Comparison of ENCODE assay signal across 19 mouse cellular contexts in the genomic region with DNA sequence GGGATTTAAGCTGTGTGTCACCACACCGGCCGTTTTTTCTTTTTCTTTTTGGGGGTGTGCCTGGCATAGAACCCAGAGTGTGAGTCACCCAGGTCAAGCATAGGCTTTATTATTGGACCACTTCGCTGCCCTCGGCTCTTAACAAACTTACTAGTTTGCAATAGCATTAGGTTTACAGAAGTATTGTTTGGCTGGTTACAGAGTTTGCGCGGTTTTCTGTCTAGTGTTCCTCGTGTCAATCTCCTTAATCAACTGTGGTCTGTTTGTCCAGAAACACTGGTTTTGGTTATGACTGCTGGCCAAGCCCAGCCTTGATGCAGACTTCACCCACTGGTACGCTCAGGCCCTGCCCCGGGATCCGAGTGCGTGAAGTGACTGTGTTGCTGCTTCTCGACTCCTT. TPM values are rescaled to one million over a fixed set of nuclear protein-coding genes. Genes with fewer than 3 reads are reported as not detected.
DNase-seq lines count a peak whose midpoint lies in the region; ATAC-seq lines count a peak whose summit lies in the region.
"Had no signal": no experiment of that assay in that cellular context is flagged by ENCODE, and none has a peak within 500 bp of the region (broad histone marks: within the 10 kb centered on the region; RNA-seq: fewer than 3 reads in every experiment).

No protein-coding gene starts in this region.

- peaks cover 8% of the 10 kb centered on the region; the same call in 1 of the 2 replicates for H3K9me3 ChIP-seq in kidney, embryonic 15.5 days (replicated peaks)
- H3K9me3 ChIP-seq in embryonic facial prominence, embryonic 10.5 days, result peaks cover 11% of the 10 kb centered on the region
- H3K9me3 ChIP-seq: neural tube, embryonic 15.5 days had no signal

- DNase-seq in kidney, adult 8-10 months, result no peak
- DNase-seq in 3T3-L1 (ENCODE audit: low read depth, low spot score), result peak; percentile 64
- DNase-seq in embryonic facial prominence, embryonic 10.5 days (ENCODE audit: low spot score), result no peak
- no peak for DNase-seq in heart, postnatal 10 days
- DNase-seq in cerebellum, adult 11 months, result no peak
- DNase-seq: cerebellum, adult 9-11 months; embryo, embryonic 11 days; kidney, adult 18-20 months; liver, postnatal 0 days; right cerebral cortex, postnatal 4 days; thymus, postnatal 25 days had no signal

- no peak overlapping the region for H3K4me2 ChIP-seq in kidney, embryonic 15.5 days
- H3K4me2 ChIP-seq: heart, embryonic 13.5 days; midbrain, embryonic 11.5 days; neural tube, embryonic 15.5 days had no signal

- 88% methylated on average over 12 of the region's 12 CpGs for WGBS in kidney, embryonic 15.5 days
- 90% methylated on average over 12 of the region's 12 CpGs for WGBS in embryonic facial prominence, embryonic 10.5 days

- no peaks in the 10 kb centered on the region for H3K36me3 ChIP-seq in kidney, embryonic 15.5 days
- H3K36me3 ChIP-seq in embryonic facial prominence, embryonic 10.5 days (replicated peaks), result peaks cover 3% of the 10 kb centered on the region; the same call in 1 of the 2 replicates
- H3K36me3 ChIP-seq: heart, embryonic 13.5 days; neural tube, embryonic 15.5 days had no signal

- H3K27ac ChIP-seq in kidney, embryonic 15.5 days, result peak overlapping the region; percentile 75; the same call in 1 of the 2 replicates
- 0 out of 2 replicates have a peak overlapping the region, but pooled peaks have one; percentile 44 for H3K27ac ChIP-seq in embryonic facial prominence, embryonic 10.5 days (replicated peaks)
- H3K27ac ChIP-seq: heart, embryonic 13.5 days; left cerebral cortex, adult 2 months; neural tube, embryonic 15.5 days had no signal

- H3K9ac ChIP-seq in kidney, embryonic 15.5 days, result no peak overlapping the region
- H3K9ac ChIP-seq: heart, embryonic 13.5 days; liver, postnatal 0 days; neural tube, embryonic 15.5 days had no signal

- intact Hi-C loops in heart, postnatal 10 days (cut with DNase I), result no loop called here

- peaks cover 31% of the 10 kb centered on the region for H3K4me1 ChIP-seq in kidney, embryonic 15.5 days
- H3K4me1 ChIP-seq in embryonic facial prominence, embryonic 10.5 days, result peaks cover 23% of the 10 kb centered on the region
- H3K4me1 ChIP-seq: neural tube, embryonic 15.5 days had no signal

- no peaks in the 10 kb centered on the region for H3K27me3 ChIP-seq in kidney, embryonic 15.5 days
- H3K27me3 ChIP-seq in embryonic facial prominence, embryonic 10.5 days (replicated peaks; ENCODE audit: low read depth, poor library complexity, severe bottlenecking), result no peaks in the 10 kb centered on the region
- H3K27me3 ChIP-seq: CH12.LX; heart, embryonic 13.5 days; neural tube, embryonic 15.5 days had no signal

- no peak overlapping the region for H3K4me3 ChIP-seq in kidney, embryonic 15.5 days (replicated peaks)
- H3K4me3 ChIP-seq in embryonic facial prominence, embryonic 10.5 days, result no peak overlapping the region
- H3K4me3 ChIP-seq: erythroblast, embryonic 14.5 days; heart, embryonic 13.5 days; left cerebral cortex, adult 2 months; neural tube, embryonic 15.5 days had no signal

- ATAC-seq in kidney, embryonic 15.5 days (replicated peaks; ENCODE audit: low FRiP score), result no peak
- ATAC-seq in megakaryocyte progenitor cell, adult 5-6 weeks (replicated peaks; ENCODE audit: poor library complexity), result 0 out of 2 replicates have a peak, but pooled peaks have one; percentile 11
- ATAC-seq: liver, postnatal 0 days had no signal

RNA-seq across cellular contexts. Expression of gene Fam102a, which starts 32.3 kb away (rescaled TPM):
- polyA plus RNA-seq in kidney, embryonic 15.5 days (2015; fragmentation: Nextera tagmentation; extraction: Ambion mirVana), result 14.5 and 15.0 TPM in 2 replicates
- 11.8 and 12.3 TPM in 2 replicates for polyA plus RNA-seq in embryonic facial prominence, embryonic 10.5 days (2016; fragmentation: Nextera tagmentation; extraction: Ambion mirVana)
- total RNA-seq in megakaryocyte progenitor cell, adult 5-6 weeks (2015), result 1.9 and 2.9 TPM in 2 replicates
- 1.9 and 2.2 TPM in 2 replicates for total RNA-seq in megakaryocyte progenitor cell, adult 5-6 weeks (2017)
- total RNA-seq in heart, postnatal 10 days (2021), result 10 to 100 TPM in 1 of 2 experiments, 1 to 10 TPM in 1; 9.7 to 13.0 TPM

RNA-seq across cellular contexts. Expression of gene Slc25a25, which starts 51.6 kb away (rescaled TPM):
- 20.4 and 20.7 TPM in 2 replicates for polyA plus RNA-seq in kidney, embryonic 15.5 days (2015; fragmentation: Nextera tagmentation; extraction: Ambion mirVana)
- 29.8 and 31.8 TPM in 2 replicates for polyA plus RNA-seq in embryonic facial prominence, embryonic 10.5 days (2016; fragmentation: Nextera tagmentation; extraction: Ambion mirVana)
- 5.2 and 6.4 TPM in 2 replicates for total RNA-seq in megakaryocyte progenitor cell, adult 5-6 weeks (2015)
- 10.7 and 11.5 TPM in 2 replicates for total RNA-seq in megakaryocyte progenitor cell, adult 5-6 weeks (2017)
- total RNA-seq in heart, postnatal 10 days (2021), result 10 to 100 TPM; 10.1 to 13.5 TPM

RNA-seq across cellular contexts. Expression of gene Naif1, which starts 52.6 kb away (rescaled TPM):
- 6.3 and 6.8 TPM in 2 replicates for polyA plus RNA-seq in kidney, embryonic 15.5 days (2015; fragmentation: Nextera tagmentation; extraction: Ambion mirVana)
- 6.4 and 6.8 TPM in 2 replicates for polyA plus RNA-seq in embryonic facial prominence, embryonic 10.5 days (2016; fragmentation: Nextera tagmentation; extraction: Ambion mirVana)
- total RNA-seq in megakaryocyte progenitor cell, adult 5-6 weeks (2015), result 1.5 and 1.9 TPM in 2 replicates
- total RNA-seq in megakaryocyte progenitor cell, adult 5-6 weeks (2017), result 3.5 TPM in 2 replicates
- 1 to 10 TPM; 3.2 to 4.4 TPM for total RNA-seq in heart, postnatal 10 days (2021)
